Mouse (Mus musculus) embryonic stem cell, embryonic (primary cell): ENCODE measurements around the gene Mrs2.

Experiments used
- CTCF ChIA-PET, 4 experiments: fragments of 300-600 bp in 2 of 4; fragments of 350-600 bp in 2 of 4; sonication (Branson Sonifier 250); formaldehyde crosslinking; loops; one replicate each; lab custom pipeline; 2022; ENCODE audit warnings: inconsistent platforms in 2 of 4; lab: Charles Lee
- POLR2A ChIA-PET, 4 experiments: fragments of 300-600 bp in 2 of 4; fragments of 350-600 bp in 2 of 4; sonication (Branson Sonifier 250); formaldehyde crosslinking; loops; one replicate each; lab custom pipeline; 2022; ENCODE audit warnings: antibody characterized with exemption in 4 of 4, inconsistent platforms in 1 of 4; lab: Charles Lee

Mrs2 gene

GRCm38 (mm10) chr13:25019793-25020539 is at the start of gene Mrs2:
Mrs2 (minus strand) TSS chr13:25020379.
- POLR2A ChIA-PET: interaction anchor here in 2 of 4 experiments (0.6 to 1.8 kb wide), 5 partner anchors 16 to 1619 kb away, joined by 3 to 5 read pairs (median 4); partner anchors contain the start of gene Aldh5a1 (in 1 of the 2)
- CTCF ChIA-PET: interaction anchor here in 1 of 4 experiments (1.0 kb wide), 1 partner anchor 96 kb away, joined by 4 read pairs; no protein-coding TSS in a partner anchor

- ChIA-PET POLR2A (no interaction called here), CTCF (no interaction called here)
These were observed 49.6 kb upstream of the Mrs2 start for GRCm38 (mm10) chr13:25069765-25070164.

GRCm38 (mm10) chr13:25067183-25067582 is 47.0 kb upstream of the Mrs2 start:
- ChIA-PET POLR2A (no interaction called here), CTCF (no interaction called here)

GRCm38 (mm10) chr13:25066659-25067058 is 46.5 kb upstream of the Mrs2 start:
- POLR2A ChIA-PET: no interaction called here
- CTCF ChIA-PET: no interaction called here

- CTCF ChIA-PET: interaction anchor here in 1 of 4 experiments (0.6 to 0.7 kb wide), 2 partner anchors 58 to 60 kb away, joined by 3 to 4 read pairs; no protein-coding TSS in a partner anchor
- POLR2A ChIA-PET: interaction anchor here in 2 of 4 experiments (0.6 to 1.6 kb wide), 5 partner anchors 27 to 1316 kb away, joined by 3 to 5 read pairs (median 4); partner anchors contain the start of genes Aldh5a1 (in 1 of the 2) and Mrs2 (in 1 of the 2)
These were observed 35.9 kb upstream of the Mrs2 start, which contains the start of gene Dcdc2a for GRCm38 (mm10) chr13:25055873-25056667. Dcdc2a (plus strand) TSS chr13:25056004.

- ChIA-PET POLR2A (interaction anchor here in 3 of 4 experiments (0.6 to 1.6 kb wide), 11 partner anchors 17 to 1315 kb away, joined by 3 to 5 read pairs (median 3); partner anchors contain the start of gene Mrs2 (in 2 of the 3)), CTCF (interaction anchor here in 3 of 4 experiments (0.5 to 1.2 kb wide), 15 partner anchors 9 to 294 kb away, joined by 3 to 9 read pairs (median 4); partner anchors contain the start of gene Gmnn (in 1 of the 3))
These were observed 35.0 kb upstream of the Mrs2 start for GRCm38 (mm10) chr13:25055111-25055554.

- ChIA-PET POLR2A (interaction anchor here in 3 of 4 experiments (0.6 to 1.6 kb wide), 6 partner anchors 13 to 215 kb away, joined by 3 to 4 read pairs (median 4); partner anchors contain the start of gene Aldh5a1 (in 1 of the 3)), CTCF (interaction anchor here in 3 of 4 experiments (0.6 to 1.1 kb wide), 4 partner anchors 29 to 70 kb away, joined by 3 to 4 read pairs (median 4); no protein-coding TSS in a partner anchor)
These were observed 32.5 kb upstream of the Mrs2 start for GRCm38 (mm10) chr13:25052671-25053070.

- POLR2A ChIA-PET: no interaction called here
- CTCF ChIA-PET: interaction anchor here in 1 of 4 experiments (0.5 kb wide), 1 partner anchor 223 kb away, joined by 6 read pairs; no protein-coding TSS in a partner anchor
These were observed 19.3 kb upstream of the Mrs2 start for GRCm38 (mm10) chr13:25039488-25039887.

GRCm38 (mm10) chr13:25027114-25027425 is 6.9 kb upstream of the Mrs2 start:
- ChIA-PET CTCF (interaction anchor here in 1 of 4 experiments (0.7 kb wide), 1 partner anchor 117 kb away, joined by 3 read pairs; no protein-coding TSS in a partner anchor), POLR2A (no interaction called here)

- ChIA-PET CTCF (interaction anchor here in 1 of 4 experiments (0.7 to 2.6 kb wide), 2 partner anchors 89 kb away, joined by 3 to 15 read pairs; partner anchors contain the start of gene Aldh5a1), POLR2A (no interaction called here)
These were observed 6.4 kb upstream of the Mrs2 start for GRCm38 (mm10) chr13:25026409-25027113.

- CTCF ChIA-PET: interaction anchor here (0.5 to 2.6 kb wide), 11 partner anchors 30 to 330 kb away, joined by 3 to 15 read pairs (median 5); no protein-coding TSS in a partner anchor
- POLR2A ChIA-PET: interaction anchor here in 1 of 4 experiments (0.7 kb wide), 1 partner anchor 470 kb away, joined by 4 read pairs; no protein-coding TSS in a partner anchor
These were observed 4.5 kb upstream of the Mrs2 start for GRCm38 (mm10) chr13:25024655-25025054.

- POLR2A ChIA-PET: interaction anchor here in 2 of 4 experiments (0.6 to 1.1 kb wide), 2 partner anchors 29 to 118 kb away, joined by 3 to 6 read pairs; no protein-coding TSS in a partner anchor
- CTCF ChIA-PET: interaction anchor here in 1 of 4 experiments (1.4 to 1.9 kb wide), 3 partner anchors 32 to 93 kb away, joined by 3 to 5 read pairs (median 5); no protein-coding TSS in a partner anchor
These were observed 3.0 kb upstream of the Mrs2 start for GRCm38 (mm10) chr13:25023129-25023528.

- ChIA-PET POLR2A (interaction anchor here (0.5 to 1.1 kb wide), 4 partner anchors 30 to 177 kb away, joined by 3 to 6 read pairs (median 4); no protein-coding TSS in a partner anchor), CTCF (interaction anchor here in 2 of 4 experiments (0.5 to 1.9 kb wide), 3 partner anchors 32 to 140 kb away, joined by 3 to 5 read pairs (median 5); no protein-coding TSS in a partner anchor)
These were observed 2.2 kb upstream of the Mrs2 start for GRCm38 (mm10) chr13:25022386-25022785.

- POLR2A ChIA-PET: interaction anchor here in 2 of 4 experiments (0.6 to 1.8 kb wide), 4 partner anchors 34 to 1620 kb away, joined by 3 to 5 read pairs (median 4); partner anchors contain the start of gene Aldh5a1 (in 1 of the 2)
- CTCF ChIA-PET: interaction anchor here in 1 of 4 experiments (1.0 kb wide), 1 partner anchor 95 kb away, joined by 4 read pairs; no protein-coding TSS in a partner anchor
These were observed 337 bp upstream of the Mrs2 start for GRCm38 (mm10) chr13:25020540-25020892.

GRCm38 (mm10) chr13:25018316-25018715 is 1.9 kb downstream of the Mrs2 start:
- POLR2A ChIA-PET: interaction anchor here in 2 of 4 experiments (0.9 to 1.5 kb wide), 4 partner anchors 16 to 27 kb away, joined by 3 to 5 read pairs (median 4); no protein-coding TSS in a partner anchor

GRCm38 (mm10) chr13:25007115-25007514 is 13.1 kb downstream of the Mrs2 start:
- CTCF ChIA-PET: no interaction called here
- POLR2A ChIA-PET: no interaction called here

More at GRCm38 (mm10) chr13:25018316-25018715, 1.9 kb downstream of the Mrs2 start:
- CTCF ChIA-PET: interaction anchor here in 2 of 4 experiments (0.5 to 0.6 kb wide), 2 partner anchors 72 to 1617 kb away, joined by 3 read pairs; no protein-coding TSS in a partner anchor

GRCm38 (mm10) chr13:25002965-25003364 is 17.2 kb downstream of the Mrs2 start:
- ChIA-PET POLR2A (no interaction called here), CTCF (interaction anchor here in 1 of 4 experiments (0.6 kb wide), 1 partner anchor 284 kb away, joined by 7 read pairs; no protein-coding TSS in a partner anchor)
